Mouse (Mus musculus): ENCODE data around the gene Psma5. TPM values are rescaled to one million over a fixed set of nuclear protein-coding genes. Genes with fewer than 3 reads are reported as not detected.
A peak's percentile ranks its signal among the peaks of the same experiment; 100 is the strongest.
"Not testable (repeated sequence)": the region's sequence is repeated elsewhere in the genome, so short reads cannot be mapped to it uniquely, and the experiment has no call there.

Psma5 gene
- total RNA-seq, 2 experiments from 2014 or later: 51.8 to 55.7 TPM

DNA sequence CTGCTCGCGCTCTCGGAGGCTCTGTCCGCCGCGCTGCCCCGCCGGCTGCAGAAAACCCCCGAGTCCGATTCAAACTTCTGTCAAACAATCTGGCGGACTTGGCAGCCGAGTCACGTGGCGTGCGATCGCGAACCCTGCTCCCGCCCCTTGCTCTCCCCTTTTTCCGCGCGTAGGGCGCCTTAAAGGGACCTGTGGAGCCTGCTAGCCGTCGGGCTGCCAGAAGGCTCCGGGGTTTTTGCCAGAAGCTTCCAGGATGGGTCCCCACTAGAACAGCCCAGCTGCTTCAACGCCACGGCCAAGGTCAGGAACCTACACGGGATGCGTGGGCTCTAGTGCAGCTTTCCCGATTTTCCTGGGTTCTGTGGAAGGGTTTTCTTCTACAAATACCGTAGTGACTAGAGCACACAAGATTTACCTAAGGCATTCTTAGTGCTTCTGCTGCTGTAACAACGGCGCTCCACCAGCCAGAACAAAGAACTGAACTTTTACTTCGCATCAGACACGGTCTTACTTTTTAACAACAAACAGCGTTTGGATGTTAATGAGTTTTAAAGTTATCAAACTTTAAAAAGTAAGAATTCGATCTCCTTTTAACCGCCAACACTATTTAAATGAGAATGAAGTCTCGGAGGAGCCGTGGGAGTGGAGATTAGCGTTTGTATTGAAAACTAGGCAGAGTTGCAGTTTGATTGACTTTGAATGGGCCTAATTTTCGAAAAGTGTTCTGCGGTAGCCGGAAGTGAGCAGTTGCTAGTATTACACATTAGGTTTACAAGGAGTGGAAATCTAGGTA lies 30.0 kb upstream of the Psma5 start, which contains the start of gene Sypl2:
Gene Sypl2, minus strand, starts transcription at position 91 of the 793 bp plus-strand sequence.
- peak; percentile 93 for DNase-seq
- peak within 1 kb of the TSS; percentile 85 for H3K4me3 ChIP-seq

DNA sequence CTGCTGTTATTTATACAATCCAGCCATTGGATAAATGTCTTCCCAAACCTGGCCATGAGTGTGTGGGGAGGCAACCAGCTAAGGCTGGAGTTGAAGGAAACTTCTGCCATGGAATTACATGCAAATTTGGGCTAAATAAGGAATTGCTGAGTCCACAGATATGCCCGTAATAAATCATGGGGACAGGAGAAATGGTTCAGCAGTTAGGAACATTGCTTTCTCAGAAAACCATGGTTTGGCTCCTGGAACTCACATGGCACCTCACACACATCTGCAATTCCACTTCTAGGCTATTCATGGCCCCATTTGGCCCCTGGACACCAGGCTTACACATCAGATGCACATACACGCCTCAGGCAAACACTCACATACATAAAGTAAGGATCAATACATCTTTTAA lies 29.2 kb upstream of the Psma5 start:
- TF ChIP-seq CTCF (IDR thresholded peaks at IDR 0.05): no peak
- DNase-seq: no peak
- Histone ChIP-seq H3K27ac (peak overlapping the region; percentile 99), H3K4me3 (peak overlapping the region; percentile 85)
- intact Hi-C loops (cut with DNase I): no loop called here

More for the DNA sequence above, 30.0 kb upstream of the Psma5 start, which contains the start of gene Sypl2:
- intact Hi-C loops (cut with DNase I): no loop called here
- H3K27ac ChIP-seq: peak within 1 kb of the TSS; percentile 99
- TF ChIP-seq CTCF (IDR thresholded peaks at IDR 0.05): no peak

- peak overlapping the region; percentile 87 for H3K27ac ChIP-seq
- DNase-seq: no peak
- TF ChIP-seq CTCF (IDR thresholded peaks at IDR 0.05): no peak
- intact Hi-C loops (cut with DNase I): no loop called here
- H3K4me3 ChIP-seq: peak overlapping the region; percentile 19; the same call in 1 of the 2 replicates
These were observed 25.1 kb upstream of the Psma5 start for GRCm38 (mm10) chr3:108231646-108232045.

- DNase-seq; intact Hi-C loops (cut with DNase I): not testable (repeated sequence)
These were observed 19.1 kb upstream of the Psma5 start for GRCm38 (mm10) chr3:108237474-108238102.

GRCm38 (mm10) chr3:108241243-108241839 lies 15.4 kb upstream of the Psma5 start:
- Histone ChIP-seq H3K4me3 (no peak overlapping the region), H3K27ac (no peak overlapping the region)
- intact Hi-C loops (cut with DNase I): no loop called here
- DNase-seq: no peak
- no peak for TF ChIP-seq CTCF (IDR thresholded peaks at IDR 0.05)

More at GRCm38 (mm10) chr3:108237474-108238102, 19.1 kb upstream of the Psma5 start:
- TF ChIP-seq CTCF (IDR thresholded peaks at IDR 0.05): peak; percentile 19; the same call in 1 of the 2 replicates
- H3K27ac ChIP-seq, H3K4me3 ChIP-seq: not testable (repeated sequence)

- intact Hi-C loops (cut with DNase I): no loop called here
- TF ChIP-seq CTCF (IDR thresholded peaks at IDR 0.05): no peak
- Histone ChIP-seq H3K27ac (no peak overlapping the region), H3K4me3 (no peak overlapping the region)
- DNase-seq: no peak
These were observed 9.9 kb upstream of the Psma5 start for GRCm38 (mm10) chr3:108246857-108247256.

- intact Hi-C loops (cut with DNase I): loop anchor here (10.0 kb wide), 1 partner anchor 93 kb away; no protein-coding TSS in a partner anchor
These were observed 1.2 kb downstream of the Psma5 start for GRCm38 (mm10) chr3:108257831-108258500.

GRCm38 (mm10) chr3:108259319-108259718 lies 2.6 kb downstream of the Psma5 start:
- no peak for TF ChIP-seq CTCF (IDR thresholded peaks at IDR 0.05)
- DNase-seq: no peak
- no peak overlapping the region for H3K4me3 ChIP-seq
- no peak overlapping the region for H3K27ac ChIP-seq
- intact Hi-C loops (cut with DNase I): loop anchor here (10.0 kb wide), 1 partner anchor 95 kb away; no protein-coding TSS in a partner anchor

More at GRCm38 (mm10) chr3:108257831-108258500, 1.2 kb downstream of the Psma5 start:
- DNase-seq: no peak
- TF ChIP-seq CTCF (IDR thresholded peaks at IDR 0.05): no peak
- H3K4me3 ChIP-seq: peak overlapping the region; percentile 99
- H3K27ac ChIP-seq: peak overlapping the region; percentile 95

DNA sequence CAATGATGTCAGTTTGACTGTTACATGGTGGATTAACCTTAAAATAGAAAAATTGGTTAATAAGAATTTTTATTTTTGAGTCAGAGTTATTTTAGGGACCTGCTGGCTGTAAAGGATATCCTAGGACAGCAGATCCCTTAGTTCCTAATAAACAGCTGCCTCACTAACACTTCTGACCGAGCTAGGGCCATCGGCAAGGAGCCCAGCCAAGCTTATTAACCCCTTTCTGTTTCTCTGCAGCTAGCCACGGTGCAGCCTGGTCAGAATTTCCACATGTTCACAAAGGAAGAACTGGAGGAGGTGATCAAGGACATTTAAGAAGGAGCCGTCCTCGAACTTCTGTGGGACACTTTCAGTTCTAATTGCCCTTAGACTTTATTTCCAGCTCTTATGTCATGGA lies 22.8 kb downstream of the Psma5 start:
- peak; percentile 64 for DNase-seq
- Histone ChIP-seq H3K4me3 (peak overlapping the region; percentile 11; the same call in 1 of the 2 replicates), H3K27ac (peak overlapping the region; percentile 82)
- intact Hi-C loops (cut with DNase I): not testable (repeated sequence)

DNA sequence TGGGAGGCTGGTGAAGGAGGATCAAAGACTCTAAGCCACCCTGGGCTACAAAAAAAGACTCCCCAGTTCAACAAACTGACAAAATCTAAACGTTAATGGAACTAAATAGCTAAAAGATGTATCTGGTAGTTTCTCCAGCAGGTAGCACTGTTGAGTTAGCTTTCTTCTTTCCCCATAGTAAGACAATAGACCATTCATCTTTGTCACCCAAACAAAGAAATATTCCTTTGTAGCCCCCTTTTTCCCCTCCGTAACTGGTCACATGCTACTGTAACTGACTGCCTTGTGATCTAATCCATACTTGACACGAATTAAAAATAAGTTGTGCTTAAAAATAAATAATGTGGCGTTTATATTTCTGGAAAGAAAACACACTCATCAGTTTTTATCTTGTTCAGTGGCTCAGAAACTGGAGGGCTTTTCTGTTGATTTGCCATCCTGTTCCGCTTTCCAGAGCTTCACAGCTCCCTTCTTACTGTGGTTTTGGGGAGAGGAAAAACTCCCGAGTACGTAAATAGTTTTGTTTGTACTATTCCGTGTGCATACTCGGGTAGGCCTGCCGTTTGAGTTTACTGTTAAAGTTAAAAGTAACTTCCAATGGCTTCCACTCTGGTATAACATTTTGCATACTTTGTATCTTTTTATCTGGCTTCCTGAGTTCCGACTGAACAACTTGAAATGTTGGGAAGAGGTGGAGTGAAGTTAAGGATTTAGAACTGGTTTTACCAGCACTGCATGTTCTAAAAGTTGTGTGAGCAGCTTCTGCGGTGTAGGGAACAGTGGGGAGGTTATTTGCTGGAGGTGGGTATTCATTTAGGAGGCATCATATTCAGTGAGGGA lies 25.9 kb downstream of the Psma5 start:
- Histone ChIP-seq H3K4me3 (peak overlapping the region; percentile 89), H3K27ac (peak overlapping the region; percentile 80)
- no peak for DNase-seq
- TF ChIP-seq CTCF (IDR thresholded peaks at IDR 0.05): peak; percentile 72
- intact Hi-C loops (cut with DNase I): loop anchor here (1.0 kb wide), 1 partner anchor 107 kb away; no protein-coding TSS in a partner anchor

- no peak for TF ChIP-seq CTCF (IDR thresholded peaks at IDR 0.05)
- Histone ChIP-seq H3K4me3 (peak overlapping the region; percentile 89), H3K27ac (peak overlapping the region; percentile 80)
- intact Hi-C loops (cut with DNase I): no loop called here
- DNase-seq: no peak
These were observed 26.5 kb downstream of the Psma5 start for GRCm38 (mm10) chr3:108283241-108283561.
